Mouse (Mus musculus): ENCODE measurements around the gene Rpap3.
"Not testable (repeated sequence)": the region's sequence is repeated elsewhere in the genome, so short reads cannot be mapped to it uniquely, and the experiment has no call there.

Gene Rpap3

GRCm38 (mm10) chr15:97684118-97684517 is 21.5 kb downstream of the Rpap3 start:
- DNase-seq (ENCODE audit: low spot score in 2 of 2): no peak

GRCm38 (mm10) chr15:97682053-97682452 is 23.6 kb downstream of the Rpap3 start:
- no peak for DNase-seq (ENCODE audit: low spot score in 2 of 2)

- no peak for DNase-seq (ENCODE audit: low spot score in 2 of 2)
These were observed 25.5 kb downstream of the Rpap3 start for GRCm38 (mm10) chr15:97679991-97680681.

- DNase-seq (ENCODE audit: low spot score in 2 of 2): no peak
These were observed 28.3 kb downstream of the Rpap3 start for GRCm38 (mm10) chr15:97677341-97677740.

- no peak for DNase-seq (ENCODE audit: low spot score in 2 of 2)
These were observed 29.7 kb downstream of the Rpap3 start for GRCm38 (mm10) chr15:97675927-97676326.

GRCm38 (mm10) chr15:97674423-97674822 is 31.2 kb downstream of the Rpap3 start:
- no peak for DNase-seq (ENCODE audit: low spot score in 2 of 2)

- DNase-seq (ENCODE audit: low spot score in 2 of 2): no peak
These were observed 32.2 kb downstream of the Rpap3 start for GRCm38 (mm10) chr15:97673256-97674000.

GRCm38 (mm10) chr15:97672211-97672765 is 33.3 kb downstream of the Rpap3 start:
- DNase-seq (ENCODE audit: low spot score in 2 of 2): no peak

- DNase-seq (ENCODE audit: low spot score in 2 of 2): no peak
These were observed 35.1 kb downstream of the Rpap3 start for GRCm38 (mm10) chr15:97670554-97670953.

GRCm38 (mm10) chr15:97668158-97668877 is 37.3 kb downstream of the Rpap3 start:
- DNase-seq (ENCODE audit: low spot score in 2 of 2): not testable (repeated sequence)

- peak; percentile 19 to 43 for DNase-seq (ENCODE audit: low spot score in 2 of 2)
These were observed 38.2 kb downstream of the Rpap3 start for GRCm38 (mm10) chr15:97667437-97667836.

- no peak for DNase-seq (ENCODE audit: low spot score in 2 of 2)
These were observed 39.2 kb downstream of the Rpap3 start for GRCm38 (mm10) chr15:97666457-97666770.

GRCm38 (mm10) chr15:97665770-97666456 is 39.7 kb downstream of the Rpap3 start:
- no peak for DNase-seq (ENCODE audit: low spot score in 2 of 2)

- DNase-seq (ENCODE audit: low spot score in 2 of 2): peak in 1 of 2 experiments; percentile 26
These were observed 40.5 kb downstream of the Rpap3 start for GRCm38 (mm10) chr15:97664981-97665668.

GRCm38 (mm10) chr15:97663750-97664406 is 41.7 kb downstream of the Rpap3 start:
- peak; percentile 50 to 69 for DNase-seq (ENCODE audit: low spot score in 2 of 2)

- DNase-seq (ENCODE audit: low spot score in 2 of 2): no peak
These were observed 46.9 kb downstream of the Rpap3 start for GRCm38 (mm10) chr15:97658755-97659116.

GRCm38 (mm10) chr15:97657856-97658754 is 47.5 kb downstream of the Rpap3 start:
- no peak for DNase-seq (ENCODE audit: low spot score in 2 of 2)

GRCm38 (mm10) chr15:97657420-97657819 is 48.2 kb downstream of the Rpap3 start:
- no peak for DNase-seq (ENCODE audit: low spot score in 2 of 2)

- DNase-seq (ENCODE audit: low spot score in 2 of 2): no peak
These were observed 55.9 kb downstream of the Rpap3 start for GRCm38 (mm10) chr15:97649726-97650125.

GRCm38 (mm10) chr15:97648176-97648575 is 57.4 kb downstream of the Rpap3 start:
- DNase-seq (ENCODE audit: low spot score in 2 of 2): no peak

All from spleen, postnatal 14 days (tissue).